Mouse (Mus musculus): ENCODE data around the gene Adgra1.

The Adgra1 gene

DNA sequence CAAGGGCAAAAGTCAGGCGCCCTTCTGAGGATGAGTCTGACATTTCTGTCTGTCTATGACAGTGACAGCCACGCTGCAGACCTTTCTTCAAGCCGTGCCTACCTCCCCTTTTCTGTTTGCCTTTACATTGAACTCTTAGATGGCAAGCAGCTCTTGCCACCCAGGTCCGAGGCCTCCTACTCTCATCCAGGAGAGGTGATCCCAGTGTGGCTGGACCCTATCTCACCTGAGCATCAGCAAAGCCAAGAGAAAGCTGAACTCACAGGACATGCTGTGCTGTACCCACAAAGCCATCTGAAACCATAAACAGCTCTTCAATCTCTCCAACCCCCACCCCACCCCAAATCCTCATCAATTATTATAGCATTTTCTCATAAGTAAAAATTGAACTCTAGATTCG, 16.7 kb downstream of the Adgra1 start:
- no peak for DNase-seq

DNA sequence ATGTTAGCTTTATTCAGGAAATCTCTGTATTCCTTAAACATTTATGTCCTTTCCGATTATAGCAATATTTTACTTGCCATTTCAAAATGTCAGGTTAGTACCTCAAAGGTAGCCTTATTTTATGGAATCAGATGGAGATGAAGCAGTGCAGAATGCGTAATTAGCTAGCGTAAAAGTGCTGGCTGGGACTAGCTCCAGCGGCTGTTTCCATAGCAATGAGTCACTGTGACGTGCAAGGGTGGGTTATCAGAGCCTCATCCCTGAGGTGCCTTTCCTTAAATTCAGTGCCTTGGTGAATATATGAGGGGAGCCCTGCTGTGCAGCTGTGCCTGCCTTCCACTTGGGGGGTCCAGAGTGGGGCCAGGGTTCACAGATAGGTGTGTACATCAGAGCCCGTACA, 17.1 kb downstream of the Adgra1 start:
- DNase-seq, result no peak

- no peak for DNase-seq
Measured at GRCm38 (mm10) chr7:139855261-139855660, 21.3 kb downstream of the Adgra1 start.

GRCm38 (mm10) chr7:139861411-139861810, 27.4 kb downstream of the Adgra1 start:
- DNase-seq, result peak; percentile 68

DNA sequence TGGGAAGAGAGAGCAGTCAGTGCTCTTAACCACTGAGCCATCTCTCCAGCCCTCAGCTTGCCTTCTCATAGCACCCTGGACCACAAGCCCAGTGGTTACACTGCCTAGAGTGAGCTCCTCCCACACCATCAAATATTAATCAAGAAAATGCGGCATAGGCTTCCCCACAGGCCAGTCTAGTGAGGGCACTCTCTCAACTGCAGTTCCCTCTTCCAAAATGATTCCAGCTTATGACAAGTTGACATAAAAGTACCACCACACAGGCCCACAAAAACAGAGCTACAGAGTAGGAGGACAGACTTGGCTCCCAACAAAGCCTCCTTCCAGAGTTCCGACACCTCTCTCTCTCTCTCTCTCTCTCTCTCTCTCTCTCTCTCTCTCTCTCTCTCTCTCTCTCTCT, 29.1 kb downstream of the Adgra1 start:
- DNase-seq, result no peak

GRCm38 (mm10) chr7:139864253-139864652, 30.3 kb downstream of the Adgra1 start:
- no peak for DNase-seq

DNA sequence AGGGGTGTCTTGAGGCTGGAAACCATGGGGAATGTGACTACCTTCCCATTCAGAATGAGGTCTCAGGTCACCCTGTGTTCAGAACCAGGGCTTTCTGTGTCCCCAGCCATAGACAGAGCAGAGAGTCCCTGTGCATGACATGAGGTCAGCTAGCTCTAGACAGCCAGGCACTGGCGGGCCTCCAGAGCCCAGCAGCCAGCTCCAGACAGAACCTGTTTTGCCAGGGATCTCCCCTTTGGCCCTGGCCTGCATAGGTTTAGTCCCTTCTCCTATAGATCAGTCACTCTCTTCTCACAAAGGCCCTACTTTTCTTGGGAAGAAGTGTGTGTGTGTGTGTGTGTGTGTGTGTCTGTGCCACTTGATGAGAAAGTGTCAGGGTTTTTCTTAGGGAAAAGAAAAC, 30.9 kb downstream of the Adgra1 start:
- no peak for DNase-seq

- no peak for DNase-seq
Measured at GRCm38 (mm10) chr7:139871014-139871413, 37.0 kb downstream of the Adgra1 start.

- DNase-seq, result peak; percentile 18
Measured at GRCm38 (mm10) chr7:139877167-139877792, 43.3 kb downstream of the Adgra1 start.

- DNase-seq, result no peak
Measured at GRCm38 (mm10) chr7:139878122-139878521, 44.1 kb downstream of the Adgra1 start.

DNA sequence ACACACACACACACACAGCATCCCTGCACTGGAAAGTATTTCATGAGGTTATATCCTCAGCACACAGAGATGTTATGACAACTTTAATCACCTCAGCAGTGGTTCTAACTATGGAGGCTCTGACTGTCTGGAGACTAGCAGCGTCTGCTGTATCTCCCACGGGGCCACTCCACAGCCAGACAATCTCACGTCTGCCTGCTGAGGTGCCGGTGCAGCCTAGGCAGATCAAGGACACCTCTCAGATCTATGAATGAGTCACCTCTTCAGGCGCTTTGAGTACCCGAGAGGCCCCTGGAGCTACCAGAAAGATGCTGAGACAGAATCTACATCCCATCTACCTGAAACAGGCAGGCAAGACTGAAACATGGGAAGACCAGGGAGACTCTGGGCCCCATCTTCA, 44.6 kb downstream of the Adgra1 start:
- no peak for DNase-seq

DNA sequence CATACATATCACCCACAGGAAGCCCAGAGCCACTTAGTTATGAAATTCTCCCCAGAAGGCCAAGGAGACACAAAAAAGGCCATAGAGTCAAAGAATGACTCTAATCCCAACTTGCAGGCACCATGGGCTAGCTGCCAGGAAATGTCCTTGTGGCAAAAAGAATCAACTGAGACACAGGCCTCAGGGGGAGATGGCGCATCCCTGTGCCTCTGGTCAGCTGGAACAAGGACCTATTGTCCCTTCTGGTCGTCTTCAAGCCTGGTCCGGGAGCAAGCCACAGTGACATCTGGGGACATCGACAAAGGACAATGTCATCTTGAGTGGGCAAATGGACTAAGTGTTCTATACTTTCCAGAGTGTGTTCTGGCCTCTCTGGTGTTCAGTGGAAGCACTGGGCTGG, 49.6 kb downstream of the Adgra1 start:
- DNase-seq, result no peak

DNA sequence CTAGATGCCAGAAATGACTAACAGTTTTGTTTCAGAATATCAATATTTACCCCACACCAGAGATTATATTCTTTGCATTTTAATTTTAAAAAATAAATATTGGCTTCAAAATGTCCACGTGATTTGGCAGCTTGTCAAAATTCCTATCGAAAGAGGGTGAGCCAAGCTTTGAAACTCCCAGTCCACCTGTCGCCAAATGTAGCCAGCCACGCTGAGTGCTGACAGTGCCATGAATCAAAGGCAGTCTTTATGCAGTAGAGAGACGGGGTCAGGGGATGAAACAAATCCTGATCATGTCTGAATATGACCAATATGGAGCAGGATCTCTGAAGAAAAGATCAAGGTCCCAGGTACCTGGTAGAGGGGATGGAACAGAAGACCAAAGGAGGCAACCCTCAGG, 57.8 kb downstream of the Adgra1 start:
- DNase-seq, result no peak

- DNase-seq, result peak; percentile 31
Measured at GRCm38 (mm10) chr7:139894655-139895557, 60.9 kb downstream of the Adgra1 start, which contains the start of gene Kndc1. TSS of gene Kndc1 (plus strand) at chr7:139894696.

- DNase-seq, result no peak
Measured at GRCm38 (mm10) chr7:139896271-139896670, 62.3 kb downstream of the Adgra1 start.

- DNase-seq, result no peak
Measured at GRCm38 (mm10) chr7:139896796-139897195, 62.8 kb downstream of the Adgra1 start.

DNA sequence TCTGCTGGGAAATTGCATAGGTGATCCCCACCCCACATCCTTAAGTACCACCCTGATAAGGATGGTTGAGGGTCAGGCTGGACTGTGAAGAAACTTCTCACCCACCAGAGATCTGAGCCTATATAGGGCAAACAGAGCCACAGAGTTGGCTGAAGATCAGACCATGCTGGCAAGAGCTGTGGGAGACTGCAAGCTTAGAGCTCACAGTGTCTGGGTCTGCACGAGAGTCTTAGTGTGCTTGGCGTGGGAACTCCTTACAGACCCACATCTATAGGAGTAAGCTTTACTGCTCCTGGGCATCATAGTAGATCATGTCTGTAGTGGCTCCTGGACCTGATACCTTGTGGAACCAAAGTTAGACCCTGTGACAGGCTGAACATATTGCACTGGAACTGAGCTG, 64.6 kb downstream of the Adgra1 start:
- no peak for DNase-seq

- no peak for DNase-seq
Measured at GRCm38 (mm10) chr7:139899505-139899904, 65.5 kb downstream of the Adgra1 start.

GRCm38 (mm10) chr7:139900456-139900855, 66.5 kb downstream of the Adgra1 start:
- DNase-seq, result no peak

- DNase-seq, result no peak
Measured at GRCm38 (mm10) chr7:139900896-139901295, 66.9 kb downstream of the Adgra1 start.

GRCm38 (mm10) chr7:139901981-139902380, 68.0 kb downstream of the Adgra1 start:
- DNase-seq, result no peak

GRCm38 (mm10) chr7:139905261-139905660, 71.3 kb downstream of the Adgra1 start:
- DNase-seq, result no peak

GRCm38 (mm10) chr7:139905661-139906060, 71.7 kb downstream of the Adgra1 start:
- DNase-seq, result peak; percentile 42

GRCm38 (mm10) chr7:139908176-139908575, 74.2 kb downstream of the Adgra1 start:
- no peak for DNase-seq
